Mouse (Mus musculus) forebrain, embryonic 12.5 days (tissue): ENCODE measurements around the gene Ubox5. TPM values are rescaled to one million over a fixed set of nuclear protein-coding genes. Genes with fewer than 3 reads are reported as not detected.

Experiments
- ATAC-seq: fragments of 200-750 bp; cut with Nextera tagmentation; 2 replicates; pipeline ENCODE4 v1.8.0; 2017; ENCODE audit warnings: moderate TSS enrichment; ENCODE audit not compliant: low FRiP score
- H3K27ac ChIP-seq: fragments of 300-500 bp; sonication (generic); 2 replicates; pipeline ENCODE4 v1.5.1; 2016; ENCODE audit warnings: mild to moderate bottlenecking
- H3K27me3 ChIP-seq: fragments of 300-500 bp; sonication (generic); 2 replicates; pipeline ENCODE4 v1.6.1; 2016; ENCODE audit warnings: mild to moderate bottlenecking
- H3K36me3 ChIP-seq: fragments of 300-500 bp; sonication (generic); replicated peaks from 2 replicates; pipeline ENCODE4 v1.6.1; 2016; ENCODE audit warnings: mild to moderate bottlenecking
- H3K4me1 ChIP-seq: fragments of 300-500 bp; sonication (generic); 2 replicates; pipeline ENCODE4 v1.6.1; 2016
- H3K4me2 ChIP-seq: fragments of 300-500 bp; sonication (generic); 2 replicates; pipeline ENCODE4 v1.6.1; 2016; ENCODE audit warnings: mild to moderate bottlenecking, moderate library complexity
- H3K4me3 ChIP-seq: fragments of 300-500 bp; sonication (generic); replicated peaks from 2 replicates; pipeline ENCODE4 v1.5.1; 2016; ENCODE audit warnings: mild to moderate bottlenecking
- H3K9ac ChIP-seq: fragments of 300-500 bp; sonication (generic); 2 replicates; pipeline ENCODE4 v1.6.1; 2016; ENCODE audit warnings: mild to moderate bottlenecking
- H3K9me3 ChIP-seq: fragments of 300-500 bp; sonication (generic); 2 replicates; pipeline ENCODE4 v1.6.1; 2016
- WGBS: fragments of 180-500 bp; shearing (Covaris S2); methylation state at CpG from one replicate; pipeline ENCODE4 v1.1.7; 2016; 5-methylcytosine and 5-hydroxymethylcytosine counted together
- polyA plus RNA-seq: library from polyadenylated mRNA; unstranded; fragments of >200 nt; fragmentation: Nextera tagmentation; extraction: Ambion mirVana; gene quantifications from 2 replicates; pipeline ENCODE4 v1.2.1, GENCODE M21; 2016

The Ubox5 gene
- polyA plus RNA-seq = 13.1 and 16.9 TPM in 2 replicates

GRCm38 (mm10) chr2:130629839-130630203 is at the start of gene Ubox5, which contains the start of gene Fastkd5:
Gene Ubox5 (minus strand): TSS chr2:130630038.
Gene Fastkd5 (minus strand): TSS chr2:130630027.
- no peaks in the 10 kb centered on the region for H3K9me3 ChIP-seq
- H3K27me3 ChIP-seq = peaks cover 20% of the 10 kb centered on the region
- peak within 1 kb of the TSS; percentile 89 for H3K4me3 ChIP-seq
- H3K9ac ChIP-seq = peak within 1 kb of the TSS; percentile 81
- H3K4me2 ChIP-seq = peak within 1 kb of the TSS; percentile 75
- peak within 1 kb of the TSS; percentile 57 for H3K27ac ChIP-seq
- peaks cover 35% of the 10 kb centered on the region for H3K4me1 ChIP-seq
- peak; percentile 87 for ATAC-seq
- H3K36me3 ChIP-seq = peaks cover 20% of the 10 kb centered on the region
- WGBS = 1% methylated on average over 25 of the region's 25 CpGs

DNA sequence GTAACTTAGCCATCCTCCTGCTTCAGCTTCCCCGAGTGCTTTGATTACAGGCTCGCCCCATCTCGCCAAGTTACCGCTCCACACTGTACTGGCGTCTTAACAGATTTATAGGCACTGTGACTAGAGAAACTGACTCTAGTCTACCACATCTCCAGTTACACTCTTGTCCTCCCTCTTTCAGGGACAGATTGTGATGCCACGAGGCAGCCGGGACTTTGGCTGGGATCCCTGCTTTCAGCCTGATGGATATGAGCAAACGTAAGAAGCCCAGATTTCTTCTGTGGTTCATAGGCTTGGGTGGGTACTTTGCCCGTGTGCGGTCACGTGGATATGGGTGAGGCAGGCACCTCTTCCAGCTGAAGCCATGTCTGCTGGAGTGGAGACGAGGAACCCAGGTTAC is 49.3 kb upstream of the Ubox5 start:
- no peak for ATAC-seq
- no peak overlapping the region for H3K4me3 ChIP-seq
- no peak overlapping the region for H3K27ac ChIP-seq
- peaks cover 96% of the 10 kb centered on the region for H3K36me3 ChIP-seq
- H3K27me3 ChIP-seq = no peaks in the 10 kb centered on the region
- no peaks in the 10 kb centered on the region for H3K9me3 ChIP-seq
- no peak overlapping the region for H3K9ac ChIP-seq
- H3K4me1 ChIP-seq = no peaks in the 10 kb centered on the region
- WGBS = 95% methylated on average over 12 of the region's 12 CpGs
- no peak overlapping the region for H3K4me2 ChIP-seq

GRCm38 (mm10) chr2:130677211-130677610 is 47.4 kb upstream of the Ubox5 start:
- H3K36me3 ChIP-seq = peaks cover 96% of the 10 kb centered on the region

GRCm38 (mm10) chr2:130667559-130667958 is 37.7 kb upstream of the Ubox5 start, which contains the start of gene Itpa:
Gene Itpa (plus strand): TSS chr2:130667610.
- Histone ChIP-seq H3K27me3 (no peaks in the 10 kb centered on the region), H3K4me2 (peak within 1 kb of the TSS; percentile 90), H3K4me3 (peak within 1 kb of the TSS; percentile 69), H3K36me3 (peaks cover 19% of the 10 kb centered on the region), H3K4me1 (peaks cover 31% of the 10 kb centered on the region), H3K9ac (peak within 1 kb of the TSS; percentile 63), H3K27ac (peak within 1 kb of the TSS; percentile 81), H3K9me3 (no peaks in the 10 kb centered on the region)
- peak; percentile 62 for ATAC-seq
- under 1% methylated on average over 31 of the region's 31 CpGs for WGBS

More at GRCm38 (mm10) chr2:130677211-130677610, 47.4 kb upstream of the Ubox5 start:
- Histone ChIP-seq H3K27ac (no peak overlapping the region), H3K9ac (no peak overlapping the region), H3K27me3 (no peaks in the 10 kb centered on the region), H3K4me3 (no peak overlapping the region), H3K9me3 (no peaks in the 10 kb centered on the region), H3K4me1 (no peaks in the 10 kb centered on the region), H3K4me2 (no peak overlapping the region)
- ATAC-seq = no peak
- WGBS = 91% methylated on average over 10 of the region's 10 CpGs

DNA sequence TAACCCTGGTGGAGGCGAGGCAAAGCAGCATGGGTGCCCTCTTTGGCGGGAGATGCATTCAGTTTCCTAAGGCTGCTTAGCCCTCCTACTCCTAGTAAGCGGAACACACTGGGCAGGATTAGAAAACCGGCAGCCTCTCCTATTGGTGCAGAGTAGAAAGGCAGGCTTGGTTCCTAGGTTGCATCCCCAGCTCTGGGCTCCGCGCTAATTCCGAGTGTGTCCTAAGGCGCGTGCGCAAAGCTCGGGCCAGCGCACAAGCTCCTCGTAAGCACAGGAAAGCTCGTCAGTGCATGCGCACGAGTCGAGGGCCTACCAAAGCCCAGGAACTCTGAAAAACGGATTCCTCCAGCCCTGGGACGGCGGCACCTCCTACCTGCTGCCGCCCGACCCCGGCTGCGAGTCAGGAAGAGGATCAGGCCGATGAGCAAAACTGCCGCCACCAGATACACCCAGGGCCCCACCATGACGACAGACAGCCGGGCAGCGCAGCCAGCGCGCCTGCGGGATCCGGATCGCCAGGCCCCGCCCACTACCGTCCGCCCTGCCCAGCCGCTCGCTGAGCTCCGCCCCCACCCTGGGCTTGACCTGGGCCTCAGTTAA is 34.4 kb upstream of the Ubox5 start, which contains the start of gene Ddrgk1:
Ddrgk1 (minus strand) TSS at position 558 of the 600 bp plus-strand sequence.
- Histone ChIP-seq H3K9me3 (no peaks in the 10 kb centered on the region), H3K4me1 (peaks cover 31% of the 10 kb centered on the region), H3K9ac (peak within 1 kb of the TSS; percentile 82), H3K36me3 (peaks cover 32% of the 10 kb centered on the region), H3K27me3 (no peaks in the 10 kb centered on the region), H3K4me2 (peak within 1 kb of the TSS; percentile 67), H3K4me3 (peak within 1 kb of the TSS; percentile 61), H3K27ac (peak within 1 kb of the TSS; percentile 98)
- peak; percentile 96 for ATAC-seq
- under 1% methylated on average over 40 of the region's 40 CpGs for WGBS

DNA sequence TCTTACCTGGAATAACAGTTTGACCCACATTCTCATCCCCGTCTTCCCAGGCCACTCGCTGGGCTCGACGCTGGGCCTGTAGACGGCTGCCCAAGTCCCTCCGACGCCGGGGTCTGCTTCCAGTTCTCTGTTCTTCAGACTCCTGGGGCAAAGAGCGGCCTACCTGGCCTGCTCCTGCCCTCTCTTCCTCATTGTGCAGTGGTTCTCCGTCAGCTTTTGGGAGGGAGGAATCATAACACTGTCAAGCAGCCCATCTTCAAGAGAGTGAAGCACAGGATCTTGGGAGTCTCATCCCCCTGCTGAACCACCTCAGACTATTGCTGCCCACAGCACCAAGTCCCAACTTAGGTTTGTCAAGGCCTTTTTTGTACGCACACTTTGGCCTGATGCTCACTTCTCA is 33.5 kb upstream of the Ubox5 start:
- H3K9ac ChIP-seq = peak overlapping the region; percentile 82
- H3K9me3 ChIP-seq = no peaks in the 10 kb centered on the region
- peak overlapping the region; percentile 61 for H3K4me3 ChIP-seq
- 81% methylated on average over 11 of the region's 11 CpGs for WGBS
- H3K27me3 ChIP-seq = no peaks in the 10 kb centered on the region
- peak overlapping the region; percentile 67 for H3K4me2 ChIP-seq
- H3K36me3 ChIP-seq = peaks cover 41% of the 10 kb centered on the region
- H3K27ac ChIP-seq = 0 out of 2 replicates have a peak overlapping the region, but pooled peaks have one; percentile 98
- H3K4me1 ChIP-seq = peaks cover 24% of the 10 kb centered on the region
- ATAC-seq = no peak

DNA sequence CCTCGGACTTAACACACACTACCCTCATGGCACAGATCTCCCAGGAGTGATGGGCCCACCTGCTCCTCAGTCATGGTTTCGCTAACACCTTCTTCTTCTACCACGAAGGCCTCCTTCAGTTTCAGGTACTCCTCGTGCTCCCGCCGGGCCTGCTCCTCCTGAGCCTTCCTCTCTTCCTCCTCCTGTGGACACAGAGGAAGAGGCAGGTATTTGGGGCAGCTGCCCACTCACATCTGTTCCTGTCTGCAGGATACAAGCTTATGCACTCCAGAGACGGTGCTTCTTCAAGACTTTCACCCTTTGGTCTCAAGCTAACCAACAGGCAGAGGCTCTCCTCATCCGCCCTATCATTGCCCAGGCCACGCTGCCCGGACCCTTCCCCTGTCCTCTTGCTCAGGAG is 28.7 kb upstream of the Ubox5 start:
- H3K9ac ChIP-seq = no peak overlapping the region
- H3K4me2 ChIP-seq = no peak overlapping the region
- peaks cover 87% of the 10 kb centered on the region for H3K36me3 ChIP-seq
- no peaks in the 10 kb centered on the region for H3K27me3 ChIP-seq
- peaks cover 16% of the 10 kb centered on the region for H3K4me1 ChIP-seq
- no peaks in the 10 kb centered on the region for H3K9me3 ChIP-seq
- H3K27ac ChIP-seq = no peak overlapping the region
- 97% methylated on average over 10 of the region's 10 CpGs for WGBS
- no peak overlapping the region for H3K4me3 ChIP-seq
- ATAC-seq = no peak

DNA sequence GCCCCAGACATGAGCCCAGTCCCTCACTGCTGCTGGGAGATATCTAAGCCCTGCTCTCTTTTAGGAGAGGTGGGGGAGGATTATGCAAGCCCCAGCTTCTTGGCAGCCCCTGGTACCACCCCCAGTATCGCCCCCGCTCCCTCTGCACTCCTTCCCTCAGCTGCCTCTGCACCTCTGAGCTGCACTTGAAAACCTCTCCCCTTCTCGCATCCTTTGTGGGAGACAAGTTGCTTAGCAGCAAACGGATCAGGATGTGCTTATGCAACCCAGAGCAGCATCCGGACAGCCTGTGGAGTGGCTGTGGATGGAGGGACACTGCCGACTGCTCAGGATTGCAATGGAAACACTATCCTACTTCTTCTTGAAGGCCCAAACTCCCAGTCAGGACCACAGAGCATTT is 27.7 kb upstream of the Ubox5 start:
- Histone ChIP-seq H3K27ac (no peak overlapping the region), H3K4me3 (no peak overlapping the region), H3K9me3 (no peaks in the 10 kb centered on the region), H3K36me3 (peaks cover 96% of the 10 kb centered on the region), H3K4me2 (no peak overlapping the region), H3K27me3 (no peaks in the 10 kb centered on the region), H3K4me1 (peaks cover 6% of the 10 kb centered on the region; the same call in 1 of the 2 replicates), H3K9ac (no peak overlapping the region)
- ATAC-seq = no peak
- 84% methylated on average over 6 of the region's 6 CpGs for WGBS

DNA sequence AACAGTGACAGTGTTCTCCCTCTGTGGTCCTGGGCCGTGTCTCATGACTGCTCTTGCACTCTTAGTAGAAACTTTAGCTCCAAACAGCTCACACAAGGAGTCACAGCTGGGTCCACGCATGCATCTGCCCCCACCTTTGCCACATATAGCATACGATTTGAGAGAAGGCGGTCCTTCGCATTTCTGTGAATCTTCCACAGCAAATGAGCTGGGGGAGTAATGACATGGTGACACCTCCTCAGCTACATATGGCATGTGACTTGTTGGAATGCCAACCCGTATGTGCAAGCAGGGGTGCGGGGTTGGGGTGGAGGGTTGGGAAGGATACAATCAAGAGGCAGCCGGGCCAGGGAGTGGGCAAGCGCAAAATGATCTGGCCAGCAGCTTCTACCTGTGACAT is 26.7 kb upstream of the Ubox5 start:
- Histone ChIP-seq H3K27ac (no peak overlapping the region), H3K4me3 (no peak overlapping the region), H3K4me1 (no peaks in the 10 kb centered on the region), H3K4me2 (no peak overlapping the region), H3K36me3 (peaks cover 91% of the 10 kb centered on the region), H3K9me3 (no peaks in the 10 kb centered on the region), H3K27me3 (no peaks in the 10 kb centered on the region), H3K9ac (no peak overlapping the region)
- WGBS = 93% methylated on average over 9 of the region's 9 CpGs
- ATAC-seq = no peak

- no peak overlapping the region for H3K9ac ChIP-seq
- ATAC-seq = no peak
- peaks cover 86% of the 10 kb centered on the region for H3K36me3 ChIP-seq
- no peaks in the 10 kb centered on the region for H3K4me1 ChIP-seq
- no peaks in the 10 kb centered on the region for H3K9me3 ChIP-seq
- H3K4me2 ChIP-seq = no peak overlapping the region
- no peaks in the 10 kb centered on the region for H3K27me3 ChIP-seq
- H3K4me3 ChIP-seq = no peak overlapping the region
- H3K27ac ChIP-seq = no peak overlapping the region
- 89% methylated on average over 6 of the region's 6 CpGs for WGBS
Measured at GRCm38 (mm10) chr2:130655660-130656339, 26.0 kb upstream of the Ubox5 start.

DNA sequence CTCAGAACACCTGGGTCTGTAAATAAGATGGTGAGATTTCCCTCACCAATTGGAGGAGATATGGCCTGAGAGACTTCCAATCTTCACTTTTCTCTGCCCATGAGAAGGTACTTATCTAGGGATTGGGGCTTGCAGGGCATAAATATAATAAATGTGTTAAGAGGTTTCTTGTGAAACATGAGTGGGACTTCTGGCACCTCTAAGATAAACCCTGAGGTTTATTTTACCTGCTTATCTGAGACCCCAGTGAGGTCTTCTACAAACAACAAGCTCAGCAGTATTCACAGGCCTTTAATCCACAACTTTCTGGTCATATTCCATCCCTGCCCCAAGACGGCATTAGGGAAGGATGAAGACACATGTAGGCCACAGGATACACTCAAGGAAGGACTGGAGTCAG is 23.9 kb upstream of the Ubox5 start:
- no peak overlapping the region for H3K9ac ChIP-seq
- no peak overlapping the region for H3K4me3 ChIP-seq
- no peak overlapping the region for H3K27ac ChIP-seq
- 91% methylated on average over 1 of the region's 1 CpGs for WGBS
- no peaks in the 10 kb centered on the region for H3K9me3 ChIP-seq
- peaks cover 75% of the 10 kb centered on the region for H3K36me3 ChIP-seq
- H3K4me1 ChIP-seq = no peaks in the 10 kb centered on the region
- no peak overlapping the region for H3K4me2 ChIP-seq
- no peaks in the 10 kb centered on the region for H3K27me3 ChIP-seq
- ATAC-seq = no peak

DNA sequence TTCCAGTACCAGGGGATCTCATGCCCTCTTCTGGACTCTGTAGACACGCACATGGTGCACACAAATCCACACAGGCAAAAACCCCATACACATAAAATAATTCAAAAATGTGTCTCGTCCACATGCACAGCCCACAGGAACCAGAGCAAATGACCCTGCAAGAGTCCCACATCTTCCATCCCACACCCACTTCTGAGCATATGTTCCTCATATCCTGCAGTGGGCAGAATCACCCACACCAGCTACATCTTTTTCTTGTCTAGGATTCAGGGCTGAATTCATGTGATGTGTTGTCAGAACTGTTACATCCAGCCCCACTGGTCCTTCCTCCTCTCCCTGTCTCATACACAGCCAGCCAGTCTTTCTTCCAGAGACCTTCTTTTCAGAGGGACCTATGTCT is 23.5 kb upstream of the Ubox5 start:
- WGBS = 90% methylated on average over 2 of the region's 2 CpGs

More for the DNA sequence above, 23.5 kb upstream of the Ubox5 start:
- Histone ChIP-seq H3K27me3 (no peaks in the 10 kb centered on the region), H3K36me3 (peaks cover 70% of the 10 kb centered on the region), H3K27ac (no peak overlapping the region), H3K4me2 (no peak overlapping the region), H3K9me3 (no peaks in the 10 kb centered on the region), H3K4me3 (no peak overlapping the region), H3K4me1 (no peaks in the 10 kb centered on the region), H3K9ac (no peak overlapping the region)
- ATAC-seq = no peak
